Mouse (Mus musculus) heart, postnatal 0 days (tissue): Measurements from ENCODE around the gene Cfdp1. TPM values are rescaled to one million over a fixed set of nuclear protein-coding genes. Genes with fewer than 3 reads are reported as not detected.

Source experiments
- ATAC-seq: fragments of 200-750 bp; cut with Nextera tagmentation; 2 replicates; pipeline ENCODE4 v1.8.0; 2017; ENCODE audit warnings: low read depth, moderate number of reproducible peaks, moderate library complexity; ENCODE audit not compliant: insufficient read depth
- DNase-seq: peaks from one replicate; pipeline ENCODE4 v3.0.0-alpha.2; 2016; ENCODE audit warnings: low spot score
- H3K27ac ChIP-seq: fragments of 300-500 bp; sonication (generic); 2 replicates; pipeline ENCODE4 v1.5.1; 2014; ENCODE audit warnings: low read depth, mild to moderate bottlenecking
- H3K27me3 ChIP-seq: fragments of 300-500 bp; sonication (generic); 2 replicates; pipeline ENCODE4 v1.6.1; 2014; ENCODE audit warnings: low read length, mixed read lengths; ENCODE audit not compliant: control insufficient read depth, insufficient read depth
- H3K36me3 ChIP-seq: fragments of 300-500 bp; sonication (generic); replicated peaks from 2 replicates; pipeline ENCODE4 v1.6.1; 2014; ENCODE audit warnings: low read length, mixed read lengths; ENCODE audit not compliant: control insufficient read depth, insufficient read depth
- H3K4me1 ChIP-seq: fragments of 300-500 bp; sonication (generic); 2 replicates; pipeline ENCODE4 v1.6.1; 2014; ENCODE audit warnings: antibody characterized with exemption; ENCODE audit not compliant: control insufficient read depth, insufficient read depth
- H3K4me2 ChIP-seq: fragments of 300-500 bp; sonication (generic); 2 replicates; pipeline ENCODE4 v1.6.1; 2014; ENCODE audit warnings: low read depth, mild to moderate bottlenecking, low read length, moderate library complexity
- H3K4me3 ChIP-seq: fragments of 300-500 bp; sonication (generic); 2 replicates; pipeline ENCODE4 v1.5.1; 2014; ENCODE audit warnings: low read depth, low read length
- H3K9ac ChIP-seq: fragments of 300-500 bp; sonication (generic); replicated peaks from 2 replicates; pipeline ENCODE4 v1.6.1; 2014; ENCODE audit warnings: low read depth, low read length, mixed read lengths
- H3K9me3 ChIP-seq: fragments of 300-500 bp; sonication (generic); replicated peaks from 2 replicates; pipeline ENCODE4 v1.6.1; 2016; ENCODE audit warnings: low read length; ENCODE audit not compliant: control insufficient read depth
- CTCF ChIP-seq: IDR thresholded peaks from 2 replicates; pipeline ENCODE4 v1.5.1; 2016; ENCODE audit warnings: antibody characterized with exemption, control low read depth, low read depth
- EP300 ChIP-seq: IDR thresholded peaks from 2 replicates; pipeline ENCODE4 v1.6.1; 2016; ENCODE audit warnings: antibody characterized with exemption, low read depth
- WGBS: fragments of 180-500 bp; shearing (Covaris S2); extraction: QIAGEN DNeasy Blood & Tissue Kit; methylation state at CpG from one replicate; pipeline ENCODE4 v1.1.7; 2014; 5-methylcytosine and 5-hydroxymethylcytosine counted together
- polyA plus RNA-seq: library from polyadenylated mRNA; unstranded; fragments of >200 nt; fragmentation: Nextera tagmentation; extraction: Ambion mirVana; gene quantifications from 2 replicates; pipeline ENCODE4 v1.2.1, GENCODE M21; 2015
- total RNA-seq: library from RNA; depleted of rRNA; stranded (reverse); fragments of >200 nt; gene quantifications from 2 replicates; pipeline ENCODE4 v1.2.3, GENCODE M21; 2014; ENCODE audit warnings: low replicate concordance

Cfdp1 gene
- total and polyA plus RNA-seq, 2 experiments from 2014 or later: 16.1 to 85.4 TPM

DNA sequence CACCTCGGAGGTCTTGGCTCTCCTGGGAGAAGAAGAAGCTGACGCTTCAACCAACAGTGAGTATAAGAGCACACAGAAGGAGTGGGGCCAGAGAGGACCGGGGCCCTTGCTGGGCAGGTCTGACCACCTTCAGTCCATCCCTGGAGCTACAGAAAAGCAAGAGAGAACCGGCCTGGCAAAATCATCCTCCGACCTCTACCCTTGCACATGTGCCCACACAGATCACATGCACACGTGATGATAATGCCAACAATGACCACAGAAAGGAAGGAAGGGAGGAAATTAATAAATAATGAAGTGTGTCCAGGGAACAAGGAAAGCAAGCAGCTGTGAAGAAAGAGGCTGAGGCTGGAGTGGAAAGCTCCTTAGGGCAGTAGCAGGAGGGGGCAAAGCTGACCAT is 115.2 kb downstream of the Cfdp1 start:
- TF ChIP-seq EP300 (no peak), CTCF (no peak)
- no peaks in the 10 kb centered on the region for H3K36me3 ChIP-seq
- H3K9ac ChIP-seq: no peak overlapping the region
- no peak overlapping the region for H3K4me2 ChIP-seq
- ATAC-seq: no peak
- no peaks in the 10 kb centered on the region for H3K9me3 ChIP-seq
- no peak overlapping the region for H3K4me3 ChIP-seq
- H3K27me3 ChIP-seq: no peaks in the 10 kb centered on the region
- 56% methylated on average over 6 of the region's 6 CpGs for WGBS
- H3K27ac ChIP-seq: peak overlapping the region; percentile 48
- H3K4me1 ChIP-seq: peaks cover 65% of the 10 kb centered on the region
- no peak for DNase-seq

DNA sequence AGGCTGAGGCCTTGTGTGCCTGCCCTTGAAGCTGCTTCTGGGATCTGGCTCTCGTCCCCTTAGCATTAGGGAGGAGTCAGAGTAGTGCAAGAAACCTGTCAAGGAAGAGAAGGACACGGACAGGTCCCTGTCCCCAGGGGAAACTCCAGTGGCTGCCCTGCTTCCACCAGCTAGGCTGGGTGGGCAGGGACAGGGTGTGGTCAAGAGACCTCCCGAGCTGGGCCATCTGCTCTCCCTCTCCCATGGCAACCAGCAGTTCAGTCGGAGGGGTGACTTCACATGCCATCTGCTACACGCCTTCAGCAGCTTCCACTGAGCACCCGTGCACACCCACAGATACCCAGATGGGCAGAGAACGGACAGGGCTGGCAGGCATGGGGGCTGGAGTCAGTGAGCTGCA is 117.8 kb downstream of the Cfdp1 start:
- no peak for TF ChIP-seq CTCF
- no peak for TF ChIP-seq EP300
- Histone ChIP-seq H3K27me3 (no peaks in the 10 kb centered on the region), H3K9me3 (no peaks in the 10 kb centered on the region), H3K4me3 (no peak overlapping the region), H3K9ac (no peak overlapping the region), H3K4me2 (no peak overlapping the region), H3K4me1 (peaks cover 71% of the 10 kb centered on the region), H3K27ac (peak overlapping the region; percentile 96), H3K36me3 (no peaks in the 10 kb centered on the region)
- WGBS: 34% methylated on average over 7 of the region's 7 CpGs
- DNase-seq (no peak), ATAC-seq (no peak)

DNA sequence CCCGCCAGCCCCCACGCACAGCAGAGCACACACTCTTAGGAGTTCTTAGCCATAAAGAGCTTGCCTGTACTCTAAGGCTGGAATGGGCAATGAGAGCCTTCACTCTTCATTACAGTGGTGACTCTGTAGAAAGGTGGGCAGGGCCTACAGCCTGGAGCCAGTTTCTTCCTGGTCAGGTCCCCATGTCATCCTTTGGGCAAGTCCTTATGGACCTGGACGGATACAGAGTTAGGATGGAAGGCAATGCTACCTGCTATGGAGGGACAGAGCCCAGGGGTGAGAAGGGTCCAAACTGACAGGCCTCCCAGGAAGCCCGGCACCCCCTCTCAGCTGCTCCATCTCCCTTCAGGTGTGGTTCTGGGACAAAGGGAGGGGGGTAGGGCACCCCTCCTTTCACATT is 118.3 kb downstream of the Cfdp1 start:
- Histone ChIP-seq H3K9ac (no peak overlapping the region), H3K4me2 (peak overlapping the region; percentile 47; the same call in 1 of the 2 replicates), H3K27ac (peak overlapping the region; percentile 96), H3K4me3 (no peak overlapping the region), H3K27me3 (no peaks in the 10 kb centered on the region), H3K9me3 (no peaks in the 10 kb centered on the region), H3K4me1 (peaks cover 70% of the 10 kb centered on the region), H3K36me3 (no peaks in the 10 kb centered on the region)
- no peak for TF ChIP-seq CTCF
- TF ChIP-seq EP300: no peak
- no peak for ATAC-seq
- DNase-seq: no peak
- WGBS: 62% methylated on average over 4 of the region's 4 CpGs

DNA sequence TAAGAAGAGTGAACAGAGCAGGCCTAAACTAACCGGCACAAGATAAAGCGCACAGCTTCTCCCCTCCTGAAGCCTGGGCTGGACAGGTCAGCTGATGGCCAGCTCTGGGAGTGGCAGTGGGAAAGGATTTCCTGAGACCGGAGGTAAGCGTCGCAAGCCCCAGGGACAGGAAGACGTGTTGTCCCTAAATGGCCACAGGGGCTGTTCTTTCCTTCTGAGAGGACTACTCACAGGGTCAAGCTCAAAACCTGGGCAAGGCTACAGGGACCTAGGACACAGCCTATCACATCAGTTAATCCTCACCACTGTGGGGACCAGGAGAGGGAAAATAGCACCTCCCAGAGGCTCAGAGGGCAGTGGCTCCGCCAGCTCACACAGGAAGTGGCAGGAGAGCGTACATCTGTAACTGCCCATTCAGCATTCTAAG is 118.7 kb downstream of the Cfdp1 start:
- peak; percentile 34 for TF ChIP-seq CTCF
- 0 out of 2 replicates have a peak, but pooled peaks have one; percentile 45 for TF ChIP-seq EP300
- DNase-seq (no peak), ATAC-seq (0 out of 2 replicates have a peak, but pooled peaks have one; percentile 2)
- Histone ChIP-seq H3K36me3 (no peaks in the 10 kb centered on the region), H3K4me1 (peaks cover 70% of the 10 kb centered on the region), H3K27ac (peak overlapping the region; percentile 96), H3K4me2 (peak overlapping the region; percentile 47), H3K9me3 (no peaks in the 10 kb centered on the region), H3K27me3 (no peaks in the 10 kb centered on the region), H3K4me3 (no peak overlapping the region), H3K9ac (peak overlapping the region; percentile 45)
- 42% methylated on average over 8 of the region's 8 CpGs for whole genome bisulfite sequencing

DNA sequence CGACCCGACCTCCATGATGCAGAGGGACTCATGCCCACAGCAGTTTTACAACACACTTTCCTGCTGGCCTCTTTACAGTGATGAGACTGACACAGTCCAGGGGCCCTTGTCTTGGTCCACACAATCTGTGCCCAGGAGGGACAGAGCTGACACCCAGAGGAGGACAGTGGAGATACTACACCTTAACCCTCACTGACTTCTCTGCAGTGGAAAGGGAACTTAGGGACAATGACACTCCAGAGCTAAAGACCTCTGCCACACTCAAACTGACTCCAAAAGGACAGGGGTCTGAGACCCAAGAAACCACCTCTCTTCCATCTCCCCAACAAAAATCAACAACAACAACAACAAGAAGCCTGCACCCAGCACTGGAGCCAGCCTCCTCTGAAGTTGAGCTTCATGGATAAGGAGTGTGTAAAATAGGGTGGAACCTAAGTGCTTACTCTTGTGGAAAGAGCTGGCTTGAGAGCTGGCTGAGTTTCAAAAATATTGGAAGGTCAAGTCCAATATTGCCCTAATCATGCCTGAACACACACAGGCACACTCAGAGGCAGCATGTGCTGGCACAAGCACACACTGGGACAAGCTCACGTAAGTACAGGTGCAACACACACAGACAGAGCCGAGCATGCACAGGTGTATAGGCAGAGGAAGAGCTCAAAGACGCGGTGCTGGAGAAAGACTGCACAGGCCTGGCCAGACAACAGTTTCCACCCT is 119.7 kb downstream of the Cfdp1 start:
- Histone ChIP-seq H3K4me1 (peaks cover 70% of the 10 kb centered on the region), H3K9ac (peak overlapping the region; percentile 45; the same call in 1 of the 2 replicates), H3K36me3 (no peaks in the 10 kb centered on the region), H3K9me3 (no peaks in the 10 kb centered on the region), H3K27me3 (no peaks in the 10 kb centered on the region), H3K4me2 (peak overlapping the region; percentile 47), H3K4me3 (no peak overlapping the region), H3K27ac (peak overlapping the region; percentile 96)
- 36% methylated on average over 6 of the region's 6 CpGs for WGBS
- ATAC-seq (no peak), DNase-seq (no peak)
- no peak for TF ChIP-seq EP300
